Mouse (Mus musculus): ENCODE results near the gene Il19.

Il19 gene

GRCm38 (mm10) chr1:130940065-130940687, at the start of gene Il19:
TSS of gene Il19 (minus strand) at chr1:130940115.
- no peak for DNase-seq (ENCODE audit: low spot score)

- no peak for DNase-seq (ENCODE audit: low spot score)
Observed at GRCm38 (mm10) chr1:130989331-130989730, 49.4 kb upstream of the Il19 start.

- no peak for DNase-seq (ENCODE audit: low spot score)
Observed at GRCm38 (mm10) chr1:130987418-130987817, 47.5 kb upstream of the Il19 start.

- no peak for DNase-seq (ENCODE audit: low spot score)
Observed at GRCm38 (mm10) chr1:130987001-130987400, 47.1 kb upstream of the Il19 start.

- DNase-seq (ENCODE audit: low spot score) = no peak
Observed at GRCm38 (mm10) chr1:130984441-130984840, 44.5 kb upstream of the Il19 start.

- peak; percentile 17 for DNase-seq (ENCODE audit: low spot score)
Observed at GRCm38 (mm10) chr1:130979455-130979854, 39.5 kb upstream of the Il19 start.

- DNase-seq (ENCODE audit: low spot score) = no peak
Observed at GRCm38 (mm10) chr1:130963891-130964290, 24.0 kb upstream of the Il19 start.

GRCm38 (mm10) chr1:130946920-130947319, 7.0 kb upstream of the Il19 start:
- DNase-seq (ENCODE audit: low spot score) = no peak

- DNase-seq (ENCODE audit: low spot score) = no peak
Observed at GRCm38 (mm10) chr1:130941801-130942200, 1.9 kb upstream of the Il19 start.

- DNase-seq (ENCODE audit: low spot score) = no peak
Observed at GRCm38 (mm10) chr1:130938192-130938591, 1.7 kb downstream of the Il19 start.

GRCm38 (mm10) chr1:130937170-130937569, 2.7 kb downstream of the Il19 start:
- no peak for DNase-seq (ENCODE audit: low spot score)

- no peak for DNase-seq (ENCODE audit: low spot score)
Observed at GRCm38 (mm10) chr1:130936351-130936750, 3.6 kb downstream of the Il19 start.

- no peak for DNase-seq (ENCODE audit: low spot score)
Observed at GRCm38 (mm10) chr1:130926484-130926883, 13.4 kb downstream of the Il19 start.

GRCm38 (mm10) chr1:130918323-130918980, 21.5 kb downstream of the Il19 start:
- DNase-seq (ENCODE audit: low spot score) = no peak

- DNase-seq (ENCODE audit: low spot score) = no peak
Observed at GRCm38 (mm10) chr1:130911401-130912010, 28.4 kb downstream of the Il19 start, which contains the start of gene Il20. TSS of gene Il20 (minus strand) at chr1:130911451.

GRCm38 (mm10) chr1:130902505-130902904, 37.4 kb downstream of the Il19 start:
- no peak for DNase-seq (ENCODE audit: low spot score)

- no peak for DNase-seq (ENCODE audit: low spot score)
Observed at GRCm38 (mm10) chr1:130894468-130894867, 45.4 kb downstream of the Il19 start.

- no peak for DNase-seq (ENCODE audit: low spot score)
Observed at GRCm38 (mm10) chr1:130893329-130894040, 46.4 kb downstream of the Il19 start.

GRCm38 (mm10) chr1:130892446-130892845, 47.5 kb downstream of the Il19 start:
- DNase-seq (ENCODE audit: low spot score) = no peak

- DNase-seq (ENCODE audit: low spot score) = no peak
Observed at GRCm38 (mm10) chr1:130887354-130887753, 52.6 kb downstream of the Il19 start, which contains the start of gene Il24. TSS of gene Il24 (minus strand) at chr1:130887454.

GRCm38 (mm10) chr1:130883146-130883545, 56.8 kb downstream of the Il19 start:
- DNase-seq (ENCODE audit: low spot score) = no peak
